Mouse (Mus musculus): ENCODE measurements at regions not wholly inside any gene's neighbourhood (a gene's known extent, or its start where the extent isn't known, plus 50 kb on each side); places are given as distances from the start of the nearest gene placed in this dataset.
A peak's percentile ranks its signal among the peaks of the same experiment; 100 is the strongest.

- WGBS: 87% methylated on average over 3 of the region's 3 CpGs
- Histone ChIP-seq H3K4me1 (ENCODE audit: control insufficient read depth, insufficient read depth, low read length) (no peaks in the 10 kb centered on the region), H3K27me3 (ENCODE audit: control insufficient read depth, insufficient read depth, low read length) (no peaks in the 10 kb centered on the region), H3K36me3 (ENCODE audit: control insufficient read depth, insufficient read depth, low read length) (no peaks in the 10 kb centered on the region), H3K4me3 (ENCODE audit: low read depth, low read length) (no peak overlapping the region), H3K9me3 (ENCODE audit: control insufficient read depth, low read length) (no peaks in the 10 kb centered on the region), H3K27ac (ENCODE audit: low read depth, low read length) (no peak overlapping the region), H3K9ac (ENCODE audit: low read length) (no peak overlapping the region), H3K4me2 (no peak overlapping the region)
- no peak for ATAC-seq (ENCODE audit: low FRiP score)
- DNase-seq (ENCODE audit: low spot score, missing footprints): no peak
Observed at GRCm38 (mm10) chr5:150866198-150866597, 86.2 kb upstream of the Kl start.

GRCm38 (mm10) chr5:150869954-150870353, 82.5 kb upstream of the Kl start:
- Histone ChIP-seq H3K4me2 (no peak overlapping the region), H3K4me3 (ENCODE audit: low read depth, low read length) (no peak overlapping the region), H3K27me3 (ENCODE audit: control insufficient read depth, insufficient read depth, low read length) (no peaks in the 10 kb centered on the region), H3K27ac (ENCODE audit: low read depth, low read length) (no peak overlapping the region), H3K9ac (ENCODE audit: low read length) (no peak overlapping the region), H3K4me1 (ENCODE audit: control insufficient read depth, insufficient read depth, low read length) (no peaks in the 10 kb centered on the region), H3K36me3 (ENCODE audit: control insufficient read depth, insufficient read depth, low read length) (no peaks in the 10 kb centered on the region), H3K9me3 (ENCODE audit: control insufficient read depth, low read length) (no peaks in the 10 kb centered on the region; the same call in 1 of the 2 replicates)
- 77% methylated on average over 4 of the region's 4 CpGs for WGBS
- ATAC-seq (ENCODE audit: low FRiP score) (no peak), DNase-seq (ENCODE audit: low spot score, missing footprints) (no peak)

- H3K9me3 ChIP-seq (ENCODE audit: control insufficient read depth, low read length): no peaks in the 10 kb centered on the region; the same call in 1 of the 2 replicates
- H3K4me3 ChIP-seq (ENCODE audit: low read depth, low read length): no peak overlapping the region
- H3K4me2 ChIP-seq: no peak overlapping the region
- WGBS: 80% methylated on average over 4 of the region's 4 CpGs
- ATAC-seq (ENCODE audit: low FRiP score): no peak
- no peaks in the 10 kb centered on the region for H3K27me3 ChIP-seq (ENCODE audit: control insufficient read depth, insufficient read depth, low read length)
- no peak overlapping the region for H3K9ac ChIP-seq (ENCODE audit: low read length)
- H3K36me3 ChIP-seq (ENCODE audit: control insufficient read depth, insufficient read depth, low read length): no peaks in the 10 kb centered on the region
- H3K4me1 ChIP-seq (ENCODE audit: control insufficient read depth, insufficient read depth, low read length): no peaks in the 10 kb centered on the region
- no peak for DNase-seq (ENCODE audit: low spot score, missing footprints)
- H3K27ac ChIP-seq (ENCODE audit: low read depth, low read length): no peak overlapping the region
Observed at GRCm38 (mm10) chr5:150878805-150879204, 73.6 kb upstream of the Kl start.

- DNase-seq (ENCODE audit: low spot score, missing footprints) (no peak), ATAC-seq (ENCODE audit: low FRiP score) (no peak)
- H3K27me3 ChIP-seq (ENCODE audit: control insufficient read depth, insufficient read depth, low read length): no peaks in the 10 kb centered on the region
- H3K4me3 ChIP-seq (ENCODE audit: low read depth, low read length): no peak overlapping the region
- no peak overlapping the region for H3K4me2 ChIP-seq
- H3K9me3 ChIP-seq (ENCODE audit: control insufficient read depth, low read length): no peaks in the 10 kb centered on the region
- no peaks in the 10 kb centered on the region for H3K4me1 ChIP-seq (ENCODE audit: control insufficient read depth, insufficient read depth, low read length)
- H3K27ac ChIP-seq (ENCODE audit: low read depth, low read length): no peak overlapping the region
- 87% methylated on average over 2 of the region's 2 CpGs for WGBS
- H3K9ac ChIP-seq (ENCODE audit: low read length): no peak overlapping the region
- no peaks in the 10 kb centered on the region for H3K36me3 ChIP-seq (ENCODE audit: control insufficient read depth, insufficient read depth, low read length)
Observed at GRCm38 (mm10) chr5:150883676-150884075, 68.7 kb upstream of the Kl start.

GRCm38 (mm10) chr5:150890086-150890485, 62.3 kb upstream of the Kl start:
- H3K9me3 ChIP-seq (ENCODE audit: control insufficient read depth, low read length): no peaks in the 10 kb centered on the region
- H3K9ac ChIP-seq (ENCODE audit: low read length): no peak overlapping the region
- no peaks in the 10 kb centered on the region for H3K36me3 ChIP-seq (ENCODE audit: control insufficient read depth, insufficient read depth, low read length)
- no peak; the same call in 1 of the 2 replicates for ATAC-seq (ENCODE audit: low FRiP score)
- no peak overlapping the region for H3K4me3 ChIP-seq (ENCODE audit: low read depth, low read length)
- DNase-seq (ENCODE audit: low spot score, missing footprints): no peak
- H3K4me1 ChIP-seq (ENCODE audit: control insufficient read depth, insufficient read depth, low read length): no peaks in the 10 kb centered on the region
- no peak overlapping the region for H3K4me2 ChIP-seq
- no peaks in the 10 kb centered on the region for H3K27me3 ChIP-seq (ENCODE audit: control insufficient read depth, insufficient read depth, low read length)
- H3K27ac ChIP-seq (ENCODE audit: low read depth, low read length): no peak overlapping the region
- WGBS: 81% methylated on average over 4 of the region's 4 CpGs

- peak; percentile 31; the same call in 1 of the 2 replicates for ATAC-seq (ENCODE audit: low FRiP score)
- Histone ChIP-seq H3K9me3 (ENCODE audit: control insufficient read depth, low read length) (no peaks in the 10 kb centered on the region), H3K4me3 (ENCODE audit: low read depth, low read length) (no peak overlapping the region), H3K36me3 (ENCODE audit: control insufficient read depth, insufficient read depth, low read length) (no peaks in the 10 kb centered on the region), H3K27me3 (ENCODE audit: control insufficient read depth, insufficient read depth, low read length) (no peaks in the 10 kb centered on the region), H3K4me2 (no peak overlapping the region), H3K27ac (ENCODE audit: low read depth, low read length) (no peak overlapping the region), H3K4me1 (ENCODE audit: control insufficient read depth, insufficient read depth, low read length) (no peaks in the 10 kb centered on the region), H3K9ac (ENCODE audit: low read length) (no peak overlapping the region)
- 62% methylated on average over 7 of the region's 7 CpGs for WGBS
- DNase-seq (ENCODE audit: low spot score, missing footprints): no peak
Observed at GRCm38 (mm10) chr5:150891262-150891940, 61.0 kb upstream of the Kl start.

GRCm38 (mm10) chr5:150894049-150894738, 58.2 kb upstream of the Kl start:
- no peak for DNase-seq (ENCODE audit: low spot score, missing footprints)
- Histone ChIP-seq H3K27ac (ENCODE audit: low read depth, low read length) (no peak overlapping the region), H3K9me3 (ENCODE audit: control insufficient read depth, low read length) (no peaks in the 10 kb centered on the region), H3K9ac (ENCODE audit: low read length) (no peak overlapping the region), H3K4me1 (ENCODE audit: control insufficient read depth, insufficient read depth, low read length) (no peaks in the 10 kb centered on the region), H3K36me3 (ENCODE audit: control insufficient read depth, insufficient read depth, low read length) (no peaks in the 10 kb centered on the region), H3K4me3 (ENCODE audit: low read depth, low read length) (no peak overlapping the region), H3K27me3 (ENCODE audit: control insufficient read depth, insufficient read depth, low read length) (no peaks in the 10 kb centered on the region), H3K4me2 (no peak overlapping the region)
- ATAC-seq (ENCODE audit: low FRiP score): no peak
- 65% methylated on average over 3 of the region's 3 CpGs for WGBS

- Histone ChIP-seq H3K9ac (ENCODE audit: low read length) (no peak overlapping the region), H3K27ac (ENCODE audit: low read depth, low read length) (no peak overlapping the region), H3K27me3 (ENCODE audit: control insufficient read depth, insufficient read depth, low read length) (no peaks in the 10 kb centered on the region), H3K4me2 (no peak overlapping the region), H3K36me3 (ENCODE audit: control insufficient read depth, insufficient read depth, low read length) (no peaks in the 10 kb centered on the region), H3K4me1 (ENCODE audit: control insufficient read depth, insufficient read depth, low read length) (no peaks in the 10 kb centered on the region), H3K9me3 (ENCODE audit: control insufficient read depth, low read length) (no peaks in the 10 kb centered on the region), H3K4me3 (ENCODE audit: low read depth, low read length) (no peak overlapping the region)
- ATAC-seq (ENCODE audit: low FRiP score) (no peak), DNase-seq (ENCODE audit: low spot score, missing footprints) (no peak)
- 88% methylated on average over 4 of the region's 4 CpGs for WGBS
Observed at GRCm38 (mm10) chr5:150894739-150895085, 57.7 kb upstream of the Kl start.

GRCm38 (mm10) chr5:150901661-150902060, 50.7 kb upstream of the Kl start:
- no peaks in the 10 kb centered on the region for H3K36me3 ChIP-seq (ENCODE audit: control insufficient read depth, insufficient read depth, low read length)
- no peaks in the 10 kb centered on the region for H3K27me3 ChIP-seq (ENCODE audit: control insufficient read depth, insufficient read depth, low read length)
- ATAC-seq (ENCODE audit: low FRiP score) (no peak), DNase-seq (ENCODE audit: low spot score, missing footprints) (no peak)
- H3K4me1 ChIP-seq (ENCODE audit: control insufficient read depth, insufficient read depth, low read length): peaks cover 11% of the 10 kb centered on the region
- H3K4me2 ChIP-seq: no peak overlapping the region
- no peak overlapping the region for H3K4me3 ChIP-seq (ENCODE audit: low read depth, low read length)
- H3K9ac ChIP-seq (ENCODE audit: low read length): no peak overlapping the region
- no peak overlapping the region for H3K27ac ChIP-seq (ENCODE audit: low read depth, low read length)
- WGBS: 64% methylated on average over 3 of the region's 3 CpGs
- no peaks in the 10 kb centered on the region for H3K9me3 ChIP-seq (ENCODE audit: control insufficient read depth, low read length)
